Mouse (Mus musculus): ENCODE results near the gene Plxnb2.

GRCm38 (mm10) chr15:89147456-89147855 lies 33.1 kb downstream of the Plxnb2 start:
- TF ChIP-seq CTCF (IDR thresholded peaks at IDR 0.05; ENCODE audit: control insufficient read depth, insufficient read depth, insufficient read length) = no peak
- TF ChIP-seq USF1 (IDR thresholded peaks at IDR 0.05; ENCODE audit: low read depth) = no peak
- TF ChIP-seq FOSL1 (IDR thresholded peaks at IDR 0.05; ENCODE audit: insufficient read depth, low read length, poor library complexity, severe bottlenecking) = no peak
- TF ChIP-seq MYOG (IDR thresholded peaks at IDR 0.05; ENCODE audit: control insufficient read depth, extremely low read depth, insufficient read length) = no peak
- no peak for TF ChIP-seq MYOD1 (IDR thresholded peaks at IDR 0.05; ENCODE audit: control insufficient read depth, insufficient read length, low read depth)
